Mouse (Mus musculus) neural tube, embryonic 12.5 days (tissue): Measurements from ENCODE around the gene Usp44. TPM values are rescaled to one million over a fixed set of nuclear protein-coding genes. Genes with fewer than 3 reads are reported as not detected.

ENCODE experiments used
- ATAC-seq: fragments of 200-750 bp; cut with Nextera tagmentation; 2 replicates; pipeline ENCODE4 v1.8.0; 2017; ENCODE audit warnings: low read depth, mild to moderate bottlenecking, moderate TSS enrichment, moderate library complexity; ENCODE audit not compliant: low FRiP score
- H3K27ac ChIP-seq: fragments of 300-500 bp; sonication (generic); 2 replicates; pipeline ENCODE4 v1.5.1; 2016
- H3K27me3 ChIP-seq: fragments of 300-500 bp; sonication (generic); replicated peaks from 2 replicates; pipeline ENCODE4 v1.6.1; 2016; ENCODE audit warnings: mild to moderate bottlenecking
- H3K36me3 ChIP-seq: fragments of 300-500 bp; sonication (generic); 2 replicates; pipeline ENCODE4 v1.6.1; 2016; ENCODE audit warnings: mild to moderate bottlenecking
- H3K4me1 ChIP-seq: fragments of 300-500 bp; sonication (generic); 2 replicates; pipeline ENCODE4 v1.6.1; 2016
- H3K4me2 ChIP-seq: fragments of 300-500 bp; sonication (generic); replicated peaks from 2 replicates; pipeline ENCODE4 v1.6.1; 2016; ENCODE audit warnings: mild to moderate bottlenecking
- H3K4me3 ChIP-seq: fragments of 300-500 bp; sonication (generic); 2 replicates; pipeline ENCODE4 v1.5.1; 2016
- H3K9ac ChIP-seq: fragments of 300-500 bp; sonication (generic); 2 replicates; pipeline ENCODE4 v1.6.1; 2016; ENCODE audit warnings: mild to moderate bottlenecking
- H3K9me3 ChIP-seq: fragments of 300-500 bp; sonication (generic); 2 replicates; pipeline ENCODE4 v1.6.1; 2016; ENCODE audit warnings: mild to moderate bottlenecking
- WGBS: fragments of 180-500 bp; shearing (Covaris S2); methylation state at CpG from one replicate; pipeline ENCODE4 v1.1.7; 2016; 5-methylcytosine and 5-hydroxymethylcytosine counted together
- polyA plus RNA-seq: library from polyadenylated mRNA; unstranded; fragments of >200 nt; fragmentation: Nextera tagmentation; extraction: Ambion mirVana; gene quantifications from 2 replicates; pipeline ENCODE4 v1.2.1, GENCODE M21; 2016

The Usp44 gene
- polyA plus RNA-seq, 1 experiment from 2014 or later: 3.9 TPM

GRCm38 (mm10) chr10:93897043-93897646, 65.8 kb downstream of the Usp44 start, which contains the start of gene Metap2:
Metap2 (minus strand) TSS chr10:93897093.
- no peak within 1 kb of the TSS for H3K4me2 ChIP-seq
- 69% methylated on average over 7 of the region's 7 CpGs for WGBS
- no peak within 1 kb of the TSS for H3K9ac ChIP-seq
- H3K4me3 ChIP-seq: no peak within 1 kb of the TSS
- ATAC-seq: no peak
- H3K27ac ChIP-seq: no peak within 1 kb of the TSS
- no peaks in the 10 kb centered on the region for H3K9me3 ChIP-seq
- no peaks in the 10 kb centered on the region for H3K4me1 ChIP-seq
- no peaks in the 10 kb centered on the region for H3K27me3 ChIP-seq
- H3K36me3 ChIP-seq: no peaks in the 10 kb centered on the region

GRCm38 (mm10) chr10:93899303-93899702, 67.9 kb downstream of the Usp44 start:
- WGBS: 52% methylated on average over 2 of the region's 2 CpGs
- Histone ChIP-seq H3K36me3 (no peaks in the 10 kb centered on the region), H3K4me1 (no peaks in the 10 kb centered on the region), H3K4me3 (no peak overlapping the region), H3K4me2 (no peak overlapping the region), H3K9ac (no peak overlapping the region), H3K27ac (no peak overlapping the region), H3K27me3 (no peaks in the 10 kb centered on the region), H3K9me3 (no peaks in the 10 kb centered on the region)
- no peak for ATAC-seq

- no peaks in the 10 kb centered on the region for H3K9me3 ChIP-seq
- no peaks in the 10 kb centered on the region for H3K4me1 ChIP-seq
- WGBS: 90% methylated on average over 11 of the region's 11 CpGs
- no peak for ATAC-seq
- H3K4me3 ChIP-seq: no peak overlapping the region
- no peak overlapping the region for H3K4me2 ChIP-seq
- H3K36me3 ChIP-seq: no peaks in the 10 kb centered on the region
- no peaks in the 10 kb centered on the region for H3K27me3 ChIP-seq
- no peak overlapping the region for H3K9ac ChIP-seq
- no peak overlapping the region for H3K27ac ChIP-seq
Observed at GRCm38 (mm10) chr10:93899907-93900306, 68.6 kb downstream of the Usp44 start.

- Histone ChIP-seq H3K4me1 (no peaks in the 10 kb centered on the region), H3K4me2 (no peak overlapping the region), H3K27me3 (no peaks in the 10 kb centered on the region), H3K4me3 (no peak overlapping the region), H3K27ac (no peak overlapping the region), H3K9me3 (no peaks in the 10 kb centered on the region), H3K36me3 (no peaks in the 10 kb centered on the region), H3K9ac (no peak overlapping the region)
- no peak for ATAC-seq
- 61% methylated on average over 10 of the region's 10 CpGs for WGBS
Observed at GRCm38 (mm10) chr10:93907376-93907775, 76.0 kb downstream of the Usp44 start.

Other genes starting within 250 kb of the Usp44 start
- gene Snrpf, start 241.8 kb upstream of the Usp44 start, polyA plus RNA-seq: 111 and 131 TPM in 2 replicates
- gene Ntn4, start 190.9 kb upstream of the Usp44 start, polyA plus RNA-seq: 2.1 and 3.2 TPM in 2 replicates
- gene Metap2, start 65.5 kb downstream of the Usp44 start, polyA plus RNA-seq: 191 and 201 TPM in 2 replicates
- 47.9 and 56.2 TPM in 2 replicates for gene Vezt, start 204.3 kb downstream of the Usp44 start, polyA plus RNA-seq
- 4.0 and 4.1 TPM in 2 replicates for gene Fgd6, start 204.4 kb downstream of the Usp44 start, polyA plus RNA-seq